Mouse (Mus musculus) ES-E14 (cell line): ENCODE measurements around the gene Cdkn1b.

Source experiments
- CHD2 ChIP-seq: IDR thresholded peaks from 2 replicates; pipeline ENCODE4 v1.6.1; 2014; ENCODE audit warnings: mild to moderate bottlenecking, low read depth, low read length, inconsistent platforms
- HCFC1 ChIP-seq: IDR thresholded peaks from 2 replicates; pipeline ENCODE4 v1.6.1; 2012; ENCODE audit warnings: low read length, inconsistent platforms, borderline replicate concordance; ENCODE audit not compliant: insufficient read depth
- MAFK ChIP-seq: IDR thresholded peaks from 2 replicates; pipeline ENCODE4 v1.6.1; 2014; ENCODE audit warnings: mild to moderate bottlenecking, low read depth, low read length, inconsistent platforms; ENCODE audit not compliant: insufficient read depth

DNA sequence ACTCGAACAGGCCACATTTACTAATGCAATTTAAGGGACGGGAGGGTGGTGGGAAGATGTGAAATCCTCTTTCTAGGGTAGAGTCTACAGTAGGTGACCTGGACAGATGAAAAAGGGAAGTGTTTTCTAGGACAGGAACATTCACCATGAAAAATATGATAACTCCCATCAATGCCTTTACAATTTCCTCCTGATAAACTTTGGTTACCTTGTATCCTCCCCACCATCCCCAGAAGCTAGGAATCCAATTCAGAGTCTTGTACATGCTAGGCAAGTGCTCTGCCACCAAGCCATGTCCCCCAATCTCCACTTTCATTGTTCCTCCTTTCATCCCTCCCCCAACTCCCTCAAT is 13.0 kb downstream of the Cdkn1b start:
- TF ChIP-seq MAFK (no peak), HCFC1 (no peak), CHD2 (no peak)
